Mouse (Mus musculus): ENCODE measurements around the gene Ctnnbl1. TPM values are rescaled to one million over a fixed set of nuclear protein-coding genes. Genes with fewer than 3 reads are reported as not detected.

Gene Ctnnbl1
- polyA plus RNA-seq, 1 experiment from 2014 or later: 78.2 TPM

GRCm38 (mm10) chr2:157844746-157845145, 107.5 kb downstream of the Ctnnbl1 start:
- no peak for ATAC-seq
- 71% methylated on average over 2 of the region's 2 CpGs for WGBS

GRCm38 (mm10) chr2:157845831-157846230, 108.6 kb downstream of the Ctnnbl1 start:
- peaks cover under 1% of the 10 kb centered on the region; the same call in 1 of the 2 replicates for H3K4me1 ChIP-seq (replicated peaks; ENCODE audit: control insufficient read depth, insufficient read depth, low read length)
- no peak overlapping the region for H3K27ac ChIP-seq (ENCODE audit: low read length)
- H3K4me3 ChIP-seq (replicated peaks; ENCODE audit: low read length): no peak overlapping the region
- no peaks in the 10 kb centered on the region for H3K9me3 ChIP-seq (ENCODE audit: control insufficient read depth, low read length)
- no peak overlapping the region for H3K4me2 ChIP-seq (ENCODE audit: low read length)
- no peak for ATAC-seq
- no peaks in the 10 kb centered on the region for H3K27me3 ChIP-seq (replicated peaks; ENCODE audit: control insufficient read depth, insufficient read depth, low read length)
- no peak overlapping the region for H3K9ac ChIP-seq (replicated peaks; ENCODE audit: low read depth, low read length)
- H3K36me3 ChIP-seq (ENCODE audit: control insufficient read depth, insufficient read depth): no peaks in the 10 kb centered on the region
- 79% methylated on average over 5 of the region's 5 CpGs for WGBS

More at GRCm38 (mm10) chr2:157844746-157845145, 107.5 kb downstream of the Ctnnbl1 start:
- Histone ChIP-seq H3K9ac (replicated peaks; ENCODE audit: low read depth, low read length) (no peak overlapping the region), H3K27ac (ENCODE audit: low read length) (no peak overlapping the region), H3K36me3 (ENCODE audit: control insufficient read depth, insufficient read depth) (no peaks in the 10 kb centered on the region), H3K4me2 (ENCODE audit: low read length) (no peak overlapping the region), H3K9me3 (ENCODE audit: control insufficient read depth, low read length) (no peaks in the 10 kb centered on the region), H3K4me1 (replicated peaks; ENCODE audit: control insufficient read depth, insufficient read depth, low read length) (peaks cover 2% of the 10 kb centered on the region; the same call in 1 of the 2 replicates), H3K4me3 (replicated peaks; ENCODE audit: low read length) (no peak overlapping the region), H3K27me3 (replicated peaks; ENCODE audit: control insufficient read depth, insufficient read depth, low read length) (no peaks in the 10 kb centered on the region)

GRCm38 (mm10) chr2:157853135-157853534, 115.9 kb downstream of the Ctnnbl1 start:
- 79% methylated on average over 3 of the region's 3 CpGs for WGBS
- H3K27me3 ChIP-seq (replicated peaks; ENCODE audit: control insufficient read depth, insufficient read depth, low read length): no peaks in the 10 kb centered on the region
- no peaks in the 10 kb centered on the region for H3K9me3 ChIP-seq (ENCODE audit: control insufficient read depth, low read length)
- H3K4me1 ChIP-seq (replicated peaks; ENCODE audit: control insufficient read depth, insufficient read depth, low read length): peaks cover under 1% of the 10 kb centered on the region; the same call in 1 of the 2 replicates
- H3K4me3 ChIP-seq (replicated peaks; ENCODE audit: low read length): no peak overlapping the region
- no peak for ATAC-seq
- no peak overlapping the region for H3K9ac ChIP-seq (replicated peaks; ENCODE audit: low read depth, low read length)
- no peak overlapping the region for H3K4me2 ChIP-seq (ENCODE audit: low read length)
- H3K36me3 ChIP-seq (ENCODE audit: control insufficient read depth, insufficient read depth): no peaks in the 10 kb centered on the region
- H3K27ac ChIP-seq (ENCODE audit: low read length): no peak overlapping the region

GRCm38 (mm10) chr2:157855814-157856213, 118.6 kb downstream of the Ctnnbl1 start:
- WGBS: 89% methylated on average over 6 of the region's 6 CpGs
- Histone ChIP-seq H3K9me3 (ENCODE audit: control insufficient read depth, low read length) (no peaks in the 10 kb centered on the region), H3K4me2 (ENCODE audit: low read length) (no peak overlapping the region), H3K9ac (replicated peaks; ENCODE audit: low read depth, low read length) (no peak overlapping the region), H3K4me1 (replicated peaks; ENCODE audit: control insufficient read depth, insufficient read depth, low read length) (peaks cover 17% of the 10 kb centered on the region), H3K27ac (ENCODE audit: low read length) (no peak overlapping the region), H3K36me3 (ENCODE audit: control insufficient read depth, insufficient read depth) (no peaks in the 10 kb centered on the region), H3K4me3 (replicated peaks; ENCODE audit: low read length) (no peak overlapping the region), H3K27me3 (replicated peaks; ENCODE audit: control insufficient read depth, insufficient read depth, low read length) (no peaks in the 10 kb centered on the region)
- ATAC-seq: no peak

GRCm38 (mm10) chr2:157857496-157857895, 120.3 kb downstream of the Ctnnbl1 start:
- 66% methylated on average over 3 of the region's 3 CpGs for WGBS
- peaks cover 24% of the 10 kb centered on the region for H3K4me1 ChIP-seq (replicated peaks; ENCODE audit: control insufficient read depth, insufficient read depth, low read length)
- no peak overlapping the region for H3K27ac ChIP-seq (ENCODE audit: low read length)
- H3K36me3 ChIP-seq (ENCODE audit: control insufficient read depth, insufficient read depth): no peaks in the 10 kb centered on the region
- no peak overlapping the region for H3K9ac ChIP-seq (replicated peaks; ENCODE audit: low read depth, low read length)
- ATAC-seq: no peak
- H3K4me2 ChIP-seq (ENCODE audit: low read length): no peak overlapping the region
- no peaks in the 10 kb centered on the region for H3K9me3 ChIP-seq (ENCODE audit: control insufficient read depth, low read length)
- no peak overlapping the region for H3K4me3 ChIP-seq (replicated peaks; ENCODE audit: low read length)
- no peaks in the 10 kb centered on the region for H3K27me3 ChIP-seq (replicated peaks; ENCODE audit: control insufficient read depth, insufficient read depth, low read length)

GRCm38 (mm10) chr2:157858317-157858716, 121.1 kb downstream of the Ctnnbl1 start:
- no peaks in the 10 kb centered on the region for H3K27me3 ChIP-seq (replicated peaks; ENCODE audit: control insufficient read depth, insufficient read depth, low read length)
- no peaks in the 10 kb centered on the region for H3K36me3 ChIP-seq (ENCODE audit: control insufficient read depth, insufficient read depth)
- H3K9ac ChIP-seq (replicated peaks; ENCODE audit: low read depth, low read length): no peak overlapping the region
- H3K27ac ChIP-seq (ENCODE audit: low read length): no peak overlapping the region
- H3K4me3 ChIP-seq (replicated peaks; ENCODE audit: low read length): no peak overlapping the region
- H3K4me2 ChIP-seq (ENCODE audit: low read length): no peak overlapping the region
- H3K4me1 ChIP-seq (replicated peaks; ENCODE audit: control insufficient read depth, insufficient read depth, low read length): peaks cover 27% of the 10 kb centered on the region
- H3K9me3 ChIP-seq (ENCODE audit: control insufficient read depth, low read length): no peaks in the 10 kb centered on the region
- WGBS: 84% methylated on average over 7 of the region's 7 CpGs
- ATAC-seq: no peak

GRCm38 (mm10) chr2:157859046-157859701, 122.0 kb downstream of the Ctnnbl1 start:
- no peak overlapping the region for H3K4me2 ChIP-seq (ENCODE audit: low read length)
- peak; percentile 19; the same call in 1 of the 2 replicates for ATAC-seq
- no peak overlapping the region for H3K9ac ChIP-seq (replicated peaks; ENCODE audit: low read depth, low read length)
- H3K4me3 ChIP-seq (replicated peaks; ENCODE audit: low read length): no peak overlapping the region
- H3K27me3 ChIP-seq (replicated peaks; ENCODE audit: control insufficient read depth, insufficient read depth, low read length): no peaks in the 10 kb centered on the region
- H3K27ac ChIP-seq (ENCODE audit: low read length): peak overlapping the region; percentile 72
- no peaks in the 10 kb centered on the region for H3K9me3 ChIP-seq (ENCODE audit: control insufficient read depth, low read length)
- no peaks in the 10 kb centered on the region for H3K36me3 ChIP-seq (ENCODE audit: control insufficient read depth, insufficient read depth)
- 57% methylated on average over 8 of the region's 8 CpGs for WGBS
- peaks cover 27% of the 10 kb centered on the region for H3K4me1 ChIP-seq (replicated peaks; ENCODE audit: control insufficient read depth, insufficient read depth, low read length)

- no peak for ATAC-seq
- Histone ChIP-seq H3K27ac (ENCODE audit: low read length) (no peak overlapping the region), H3K4me2 (ENCODE audit: low read length) (no peak overlapping the region), H3K4me3 (replicated peaks; ENCODE audit: low read length) (no peak overlapping the region), H3K4me1 (replicated peaks; ENCODE audit: control insufficient read depth, insufficient read depth, low read length) (peaks cover 27% of the 10 kb centered on the region), H3K9me3 (ENCODE audit: control insufficient read depth, low read length) (no peaks in the 10 kb centered on the region), H3K9ac (replicated peaks; ENCODE audit: low read depth, low read length) (no peak overlapping the region), H3K36me3 (ENCODE audit: control insufficient read depth, insufficient read depth) (no peaks in the 10 kb centered on the region), H3K27me3 (replicated peaks; ENCODE audit: control insufficient read depth, insufficient read depth, low read length) (no peaks in the 10 kb centered on the region)
- 70% methylated on average over 10 of the region's 10 CpGs for WGBS
Measured at GRCm38 (mm10) chr2:157861273-157861944, 124.2 kb downstream of the Ctnnbl1 start.

GRCm38 (mm10) chr2:157862306-157862705, 125.1 kb downstream of the Ctnnbl1 start:
- H3K4me1 ChIP-seq (replicated peaks; ENCODE audit: control insufficient read depth, insufficient read depth, low read length): peaks cover 27% of the 10 kb centered on the region
- no peak overlapping the region for H3K27ac ChIP-seq (ENCODE audit: low read length)
- H3K9ac ChIP-seq (replicated peaks; ENCODE audit: low read depth, low read length): no peak overlapping the region
- 69% methylated on average over 10 of the region's 10 CpGs for WGBS
- ATAC-seq: no peak
- H3K9me3 ChIP-seq (ENCODE audit: control insufficient read depth, low read length): no peaks in the 10 kb centered on the region
- H3K4me3 ChIP-seq (replicated peaks; ENCODE audit: low read length): no peak overlapping the region
- no peaks in the 10 kb centered on the region for H3K36me3 ChIP-seq (ENCODE audit: control insufficient read depth, insufficient read depth)
- no peaks in the 10 kb centered on the region for H3K27me3 ChIP-seq (replicated peaks; ENCODE audit: control insufficient read depth, insufficient read depth, low read length)
- H3K4me2 ChIP-seq (ENCODE audit: low read length): no peak overlapping the region
